Mouse (Mus musculus) hindbrain, embryonic 11.5 days (tissue): ENCODE results near the gene Dynll2. TPM values are rescaled to one million over a fixed set of nuclear protein-coding genes. Genes with fewer than 3 reads are reported as not detected.

ENCODE experiments used
- ATAC-seq: fragments of 200-750 bp; cut with Nextera tagmentation; 2 replicates; pipeline ENCODE4 v1.8.0; 2017; ENCODE audit warnings: mild to moderate bottlenecking, moderate TSS enrichment, moderate library complexity; ENCODE audit not compliant: low FRiP score
- DNase-seq: peaks from one replicate; pipeline ENCODE4 v3.0.0-alpha.2; 2015; ENCODE audit warnings: low spot score
- H3K27ac ChIP-seq: fragments of 300-500 bp; sonication (generic); 2 replicates; pipeline ENCODE4 v1.5.1; 2014; ENCODE audit warnings: mild to moderate bottlenecking, low read depth, low read length
- H3K27me3 ChIP-seq: fragments of 300-500 bp; sonication (generic); 2 replicates; pipeline ENCODE4 v1.6.1; 2014; ENCODE audit warnings: mild to moderate bottlenecking, low read length, moderate library complexity, mixed read lengths; ENCODE audit not compliant: control insufficient read depth, insufficient read depth
- H3K36me3 ChIP-seq: fragments of 300-500 bp; sonication (generic); 2 replicates; pipeline ENCODE4 v1.6.1; 2014; ENCODE audit warnings: mild to moderate bottlenecking, low read length, moderate library complexity, mixed read lengths; ENCODE audit not compliant: control insufficient read depth, insufficient read depth
- H3K4me1 ChIP-seq: fragments of 300-500 bp; sonication (generic); replicated peaks from 2 replicates; pipeline ENCODE4 v1.6.1; 2014; ENCODE audit warnings: low read length, mixed read lengths; ENCODE audit not compliant: control insufficient read depth, insufficient read depth
- H3K4me2 ChIP-seq: fragments of 300-500 bp; sonication (generic); replicated peaks from 2 replicates; pipeline ENCODE4 v1.6.1; 2014; ENCODE audit warnings: mild to moderate bottlenecking, low read depth, low read length
- H3K4me3 ChIP-seq: fragments of 300-500 bp; sonication (generic); 2 replicates; pipeline ENCODE4 v1.5.1; 2014; ENCODE audit warnings: low read depth, low read length
- H3K9ac ChIP-seq: fragments of 300-500 bp; sonication (generic); 2 replicates; pipeline ENCODE4 v1.6.1; 2014; ENCODE audit warnings: low read depth, low read length
- H3K9me3 ChIP-seq: fragments of 300-500 bp; sonication (generic); 2 replicates; pipeline ENCODE4 v1.6.1; 2016; ENCODE audit warnings: low read length; ENCODE audit not compliant: control insufficient read depth
- WGBS: fragments of 180-500 bp; shearing (Covaris S2); extraction: QIAGEN DNeasy Blood & Tissue Kit; methylation state at CpG from one replicate; pipeline ENCODE4 v1.1.7; 2014; 5-methylcytosine and 5-hydroxymethylcytosine counted together
- polyA plus RNA-seq: library from polyadenylated mRNA; unstranded; fragments of >200 nt; fragmentation: Nextera tagmentation; extraction: Ambion mirVana; gene quantifications from 2 replicates; pipeline ENCODE4 v1.2.1, GENCODE M21; 2014

The Dynll2 gene
- polyA plus RNA-seq, 1 experiment from 2014 or later = 26.1 TPM

DNA sequence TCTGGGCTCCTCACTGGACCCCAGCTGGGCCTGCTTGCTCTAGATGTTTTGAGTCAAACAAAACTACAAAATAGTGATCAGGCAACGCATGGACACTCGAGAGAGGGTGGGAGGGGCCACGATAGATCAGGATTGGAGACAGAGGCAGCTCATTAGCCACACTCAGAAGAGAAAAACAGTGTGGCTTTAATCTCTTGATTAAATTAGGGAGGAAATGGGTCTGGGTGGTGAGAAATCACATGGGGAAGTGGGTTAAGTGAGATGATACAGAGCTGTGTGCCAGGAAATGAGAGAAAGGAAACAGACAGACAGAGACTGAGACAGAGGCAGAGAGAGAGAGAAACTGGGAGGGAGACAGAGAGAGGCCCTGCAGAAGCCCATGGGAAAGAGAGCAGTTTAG is 22.0 kb downstream of the Dynll2 start:
- WGBS = 72% methylated on average over 3 of the region's 3 CpGs
- ATAC-seq = no peak

DNA sequence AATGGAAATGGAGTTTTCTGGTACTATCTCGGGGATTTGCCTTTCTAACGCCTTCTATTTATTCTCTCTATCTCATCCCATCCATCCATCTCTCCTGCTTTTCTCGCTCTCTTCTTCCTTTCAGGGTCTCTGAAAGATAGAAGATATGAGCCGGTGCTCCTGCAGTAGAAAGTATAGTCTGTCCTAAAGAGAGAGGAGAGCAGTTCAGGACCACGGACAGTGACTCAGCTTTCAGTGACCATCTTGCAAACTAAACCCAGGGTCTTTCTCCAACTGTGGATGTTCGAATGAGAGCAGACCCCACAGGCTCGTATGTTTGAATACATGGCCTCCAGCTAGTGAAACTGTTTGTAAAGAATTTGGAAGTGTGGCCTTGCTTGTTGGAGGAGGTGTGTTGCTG is 30.3 kb downstream of the Dynll2 start:
- Histone ChIP-seq H3K27me3 (no peaks in the 10 kb centered on the region), H3K9ac (no peak overlapping the region), H3K4me1 (no peaks in the 10 kb centered on the region), H3K27ac (no peak overlapping the region), H3K4me3 (no peak overlapping the region), H3K9me3 (no peaks in the 10 kb centered on the region), H3K36me3 (no peaks in the 10 kb centered on the region), H3K4me2 (no peak overlapping the region)
- WGBS = 41% methylated on average over 7 of the region's 7 CpGs
- DNase-seq (peak; percentile 60), ATAC-seq (no peak)

More for the DNA sequence above, 22.0 kb downstream of the Dynll2 start:
- H3K4me3 ChIP-seq = no peak overlapping the region
- no peak overlapping the region for H3K27ac ChIP-seq
- H3K9ac ChIP-seq = no peak overlapping the region
- H3K36me3 ChIP-seq = no peaks in the 10 kb centered on the region
- DNase-seq = no peak
- H3K4me1 ChIP-seq = no peaks in the 10 kb centered on the region
- H3K27me3 ChIP-seq = no peaks in the 10 kb centered on the region
- no peaks in the 10 kb centered on the region for H3K9me3 ChIP-seq
- no peak overlapping the region for H3K4me2 ChIP-seq

GRCm38 (mm10) chr11:87955144-87955543 is 32.2 kb downstream of the Dynll2 start:
- H3K27ac ChIP-seq = no peak overlapping the region
- H3K9ac ChIP-seq = no peak overlapping the region
- ATAC-seq = no peak
- H3K36me3 ChIP-seq = no peaks in the 10 kb centered on the region
- DNase-seq = peak; percentile 45
- H3K4me3 ChIP-seq = no peak overlapping the region
- no peaks in the 10 kb centered on the region for H3K9me3 ChIP-seq
- H3K4me2 ChIP-seq = no peak overlapping the region
- WGBS = 4% methylated on average over 1 of the region's 1 CpGs
- no peaks in the 10 kb centered on the region for H3K27me3 ChIP-seq
- H3K4me1 ChIP-seq = no peaks in the 10 kb centered on the region

DNA sequence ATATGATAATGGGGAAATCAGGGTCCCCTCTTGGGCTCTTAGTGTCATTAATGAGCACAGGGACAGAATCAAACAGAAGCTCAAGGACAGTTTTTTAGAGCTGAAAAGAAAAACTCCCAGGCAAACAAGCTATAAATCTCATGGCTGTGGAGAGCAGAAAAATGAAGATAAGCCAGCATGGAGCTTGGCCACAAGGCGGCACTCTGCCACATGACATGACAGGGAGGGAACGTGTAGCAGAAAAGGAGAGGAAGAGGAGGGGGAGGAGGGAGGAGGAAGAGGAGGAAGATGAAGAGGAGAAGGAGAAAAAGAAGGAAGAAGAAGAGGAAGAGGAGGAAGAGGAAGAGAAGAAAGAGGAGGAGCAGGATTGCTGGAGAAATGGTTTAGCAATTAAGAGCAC is 37.3 kb downstream of the Dynll2 start:
- Histone ChIP-seq H3K9ac (no peak overlapping the region), H3K27me3 (no peaks in the 10 kb centered on the region), H3K9me3 (no peaks in the 10 kb centered on the region), H3K4me2 (no peak overlapping the region), H3K4me3 (no peak overlapping the region), H3K36me3 (no peaks in the 10 kb centered on the region), H3K27ac (no peak overlapping the region), H3K4me1 (no peaks in the 10 kb centered on the region)
- ATAC-seq (no peak), DNase-seq (peak; percentile 54)
- 6% methylated on average over 2 of the region's 2 CpGs for WGBS

GRCm38 (mm10) chr11:87935467-87935866 is 51.9 kb downstream of the Dynll2 start:
- WGBS = 89% methylated on average over 3 of the region's 3 CpGs
- DNase-seq (no peak), ATAC-seq (no peak)
- Histone ChIP-seq H3K9ac (no peak overlapping the region), H3K27me3 (no peaks in the 10 kb centered on the region), H3K4me2 (no peak overlapping the region), H3K27ac (no peak overlapping the region), H3K9me3 (no peaks in the 10 kb centered on the region), H3K4me3 (no peak overlapping the region), H3K36me3 (no peaks in the 10 kb centered on the region), H3K4me1 (no peaks in the 10 kb centered on the region)

GRCm38 (mm10) chr11:87933731-87934130 is 53.6 kb downstream of the Dynll2 start:
- no peak for ATAC-seq
- 82% methylated on average over 2 of the region's 2 CpGs for WGBS

DNA sequence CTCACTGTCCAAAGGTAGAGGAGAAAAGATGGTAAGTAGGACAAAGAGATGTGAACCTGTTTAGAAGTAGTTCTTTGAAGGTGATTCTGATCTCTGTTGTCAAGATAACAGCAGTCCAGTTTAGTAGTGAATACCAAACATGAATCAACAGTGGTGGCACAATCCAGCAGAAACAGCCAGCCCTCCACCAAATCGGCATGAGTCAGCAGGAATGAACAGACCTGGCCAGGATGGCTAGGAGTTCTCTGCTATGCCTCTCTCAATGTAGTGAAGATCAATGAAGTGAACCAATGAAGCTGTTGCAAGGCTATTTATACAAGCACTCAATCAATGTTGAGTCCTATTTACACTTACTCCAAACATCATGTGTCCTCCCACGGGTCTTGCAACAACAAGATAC is 57.0 kb downstream of the Dynll2 start:
- no peaks in the 10 kb centered on the region for H3K4me1 ChIP-seq
- no peak overlapping the region for H3K27ac ChIP-seq
- no peaks in the 10 kb centered on the region for H3K9me3 ChIP-seq
- H3K9ac ChIP-seq = no peak overlapping the region
- no peak for ATAC-seq
- WGBS = 91% methylated on average over 2 of the region's 2 CpGs
- H3K4me3 ChIP-seq = no peak overlapping the region
- no peak overlapping the region for H3K4me2 ChIP-seq
- no peaks in the 10 kb centered on the region for H3K36me3 ChIP-seq
- H3K27me3 ChIP-seq = no peaks in the 10 kb centered on the region
- no peak for DNase-seq

More at GRCm38 (mm10) chr11:87933731-87934130, 53.6 kb downstream of the Dynll2 start:
- no peak overlapping the region for H3K9ac ChIP-seq
- no peaks in the 10 kb centered on the region for H3K4me1 ChIP-seq
- H3K36me3 ChIP-seq = no peaks in the 10 kb centered on the region
- no peak for DNase-seq
- H3K4me3 ChIP-seq = no peak overlapping the region
- H3K4me2 ChIP-seq = no peak overlapping the region
- no peak overlapping the region for H3K27ac ChIP-seq
- no peaks in the 10 kb centered on the region for H3K27me3 ChIP-seq
- H3K9me3 ChIP-seq = no peaks in the 10 kb centered on the region

Other genes with a start within 250 kb of the Dynll2 start
- gene Supt4a, start 250.0 kb downstream of the Dynll2 start, polyA plus RNA-seq = 162 and 169 TPM in 2 replicates
- 6.4 and 10.0 TPM in 2 replicates for gene Tspoap1, start 227.0 kb downstream of the Dynll2 start, polyA plus RNA-seq
- 2.8 and 5.3 TPM in 2 replicates for gene Mpo, start 194.0 kb downstream of the Dynll2 start, polyA plus RNA-seq
- gene Lpo, start 159.2 kb downstream of the Dynll2 start, polyA plus RNA-seq = 0.70 and 0.73 TPM in 2 replicates
- gene Mks1, start 134.3 kb downstream of the Dynll2 start, polyA plus RNA-seq = 13.2 and 16.2 TPM in 2 replicates
- gene Epx, start 112.0 kb downstream of the Dynll2 start, polyA plus RNA-seq = 0.07 TPM in 1 of 2 replicates, not detected in the other
- not detected in 2 replicates for gene Olfr462, start 95.3 kb downstream of the Dynll2 start, polyA plus RNA-seq
- gene Olfr463, start 90.1 kb downstream of the Dynll2 start, polyA plus RNA-seq = not detected in 2 replicates
- gene Olfr464, start 66.6 kb downstream of the Dynll2 start, polyA plus RNA-seq = not detected in 2 replicates
- 493 and 503 TPM in 2 replicates for gene Srsf1, start 59.8 kb upstream of the Dynll2 start, polyA plus RNA-seq
- 77.7 and 80.7 TPM in 2 replicates for gene Vezf1, start 80.7 kb upstream of the Dynll2 start, polyA plus RNA-seq
- 17.6 TPM in 2 replicates for gene Cuedc1, start 110.5 kb upstream of the Dynll2 start, polyA plus RNA-seq
- 83.2 and 84.5 TPM in 2 replicates for gene Mrps23, start 216.9 kb upstream of the Dynll2 start, polyA plus RNA-seq